Mouse (Mus musculus): ENCODE measurements at regions not wholly inside any gene's neighbourhood (a gene's known extent, or its start where the extent isn't known, plus 50 kb on each side); places are given as distances from the start of the nearest gene placed in this dataset.

- Histone ChIP-seq H3K27ac (no peak overlapping the region), H3K9ac (no peak overlapping the region), H3K4me2 (replicated peaks) (no peak overlapping the region), H3K4me3 (replicated peaks; ENCODE audit: low read length) (no peak overlapping the region), H3K36me3 (replicated peaks; ENCODE audit: control insufficient read depth, insufficient read depth) (no peaks in the 10 kb centered on the region), H3K27me3 (ENCODE audit: control insufficient read depth, insufficient read depth, low read length) (no peaks in the 10 kb centered on the region), H3K4me1 (replicated peaks; ENCODE audit: control insufficient read depth, insufficient read depth, low read length) (no peaks in the 10 kb centered on the region), H3K9me3 (ENCODE audit: control insufficient read depth, low read length) (no peaks in the 10 kb centered on the region)
- ATAC-seq (ENCODE audit: low FRiP score) (no peak), DNase-seq (ENCODE audit: low spot score) (no peak)
- 86% methylated on average over 8 of the region's 8 CpGs for WGBS
Observed at GRCm38 (mm10) chr2:105485286-105485685, 86.2 kb upstream of the Rcn1 start.

GRCm38 (mm10) chr2:105495796-105496195 is 96.7 kb upstream of the Rcn1 start:
- no peak overlapping the region for H3K4me2 ChIP-seq (replicated peaks)
- no peak overlapping the region for H3K9ac ChIP-seq
- H3K4me3 ChIP-seq (replicated peaks; ENCODE audit: low read length), result no peak overlapping the region
- H3K27ac ChIP-seq, result no peak overlapping the region
- WGBS, result 75% methylated on average over 13 of the region's 13 CpGs
- H3K27me3 ChIP-seq (ENCODE audit: control insufficient read depth, insufficient read depth, low read length), result no peaks in the 10 kb centered on the region
- ATAC-seq (ENCODE audit: low FRiP score) (no peak), DNase-seq (ENCODE audit: low spot score) (no peak)
- no peaks in the 10 kb centered on the region for H3K36me3 ChIP-seq (replicated peaks; ENCODE audit: control insufficient read depth, insufficient read depth)
- H3K9me3 ChIP-seq (ENCODE audit: control insufficient read depth, low read length), result no peaks in the 10 kb centered on the region
- H3K4me1 ChIP-seq (replicated peaks; ENCODE audit: control insufficient read depth, insufficient read depth, low read length), result no peaks in the 10 kb centered on the region

GRCm38 (mm10) chr2:105504197-105504596 is 105.1 kb upstream of the Rcn1 start:
- ATAC-seq (ENCODE audit: low FRiP score) (no peak), DNase-seq (ENCODE audit: low spot score) (no peak)

DNA sequence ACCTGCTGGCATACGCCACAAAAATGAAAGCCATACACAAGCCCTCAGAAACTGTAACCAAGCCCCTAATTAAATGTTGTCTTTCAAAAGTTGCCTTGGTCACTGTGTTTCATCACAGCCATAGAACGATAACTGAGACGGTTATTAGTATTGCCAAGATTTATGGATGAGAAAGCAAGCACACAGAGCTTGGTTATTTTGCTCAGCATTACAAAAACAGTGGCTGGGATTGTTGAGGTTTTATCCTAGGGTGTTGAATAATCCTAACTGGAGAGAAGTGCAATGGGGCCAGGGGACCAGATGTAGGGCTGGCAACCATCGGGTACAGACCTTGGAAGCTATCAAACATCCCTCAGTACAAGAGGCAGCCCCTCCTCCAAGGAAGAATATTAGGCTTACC is 106.4 kb upstream of the Rcn1 start:
- no peak for DNase-seq (ENCODE audit: low spot score)
- no peak overlapping the region for H3K9ac ChIP-seq
- no peak overlapping the region for H3K4me3 ChIP-seq (replicated peaks; ENCODE audit: low read length)
- H3K36me3 ChIP-seq (replicated peaks; ENCODE audit: control insufficient read depth, insufficient read depth), result no peaks in the 10 kb centered on the region
- WGBS, result 83% methylated on average over 4 of the region's 4 CpGs
- H3K9me3 ChIP-seq (ENCODE audit: control insufficient read depth, low read length), result no peaks in the 10 kb centered on the region
- H3K4me1 ChIP-seq (replicated peaks; ENCODE audit: control insufficient read depth, insufficient read depth, low read length), result no peaks in the 10 kb centered on the region
- ATAC-seq (ENCODE audit: low FRiP score), result no peak
- no peaks in the 10 kb centered on the region for H3K27me3 ChIP-seq (ENCODE audit: control insufficient read depth, insufficient read depth, low read length)
- no peak overlapping the region for H3K4me2 ChIP-seq (replicated peaks)
- no peak overlapping the region for H3K27ac ChIP-seq

More at GRCm38 (mm10) chr2:105504197-105504596, 105.1 kb upstream of the Rcn1 start:
- H3K27me3 ChIP-seq (ENCODE audit: control insufficient read depth, insufficient read depth, low read length), result no peaks in the 10 kb centered on the region
- no peaks in the 10 kb centered on the region for H3K4me1 ChIP-seq (replicated peaks; ENCODE audit: control insufficient read depth, insufficient read depth, low read length)
- no peak overlapping the region for H3K9ac ChIP-seq
- WGBS, result 70% methylated on average over 2 of the region's 2 CpGs
- no peak overlapping the region for H3K27ac ChIP-seq
- no peak overlapping the region for H3K4me3 ChIP-seq (replicated peaks; ENCODE audit: low read length)
- no peak overlapping the region for H3K4me2 ChIP-seq (replicated peaks)
- no peaks in the 10 kb centered on the region for H3K36me3 ChIP-seq (replicated peaks; ENCODE audit: control insufficient read depth, insufficient read depth)
- no peaks in the 10 kb centered on the region for H3K9me3 ChIP-seq (ENCODE audit: control insufficient read depth, low read length)

- ATAC-seq (ENCODE audit: low FRiP score) (no peak), DNase-seq (ENCODE audit: low spot score) (no peak)
- Histone ChIP-seq H3K36me3 (replicated peaks; ENCODE audit: control insufficient read depth, insufficient read depth) (no peaks in the 10 kb centered on the region), H3K4me2 (replicated peaks) (no peak overlapping the region), H3K4me3 (replicated peaks; ENCODE audit: low read length) (no peak overlapping the region), H3K27ac (no peak overlapping the region), H3K9me3 (ENCODE audit: control insufficient read depth, low read length) (no peaks in the 10 kb centered on the region), H3K27me3 (ENCODE audit: control insufficient read depth, insufficient read depth, low read length) (no peaks in the 10 kb centered on the region), H3K4me1 (replicated peaks; ENCODE audit: control insufficient read depth, insufficient read depth, low read length) (no peaks in the 10 kb centered on the region), H3K9ac (no peak overlapping the region)
- 66% methylated on average over 4 of the region's 4 CpGs for WGBS
Observed at GRCm38 (mm10) chr2:105507160-105507559, 108.0 kb upstream of the Rcn1 start.

- no peaks in the 10 kb centered on the region for H3K9me3 ChIP-seq (ENCODE audit: control insufficient read depth, low read length)
- H3K4me1 ChIP-seq (replicated peaks; ENCODE audit: control insufficient read depth, insufficient read depth, low read length), result peaks cover 6% of the 10 kb centered on the region
- H3K4me3 ChIP-seq (replicated peaks; ENCODE audit: low read length), result no peak overlapping the region
- H3K4me2 ChIP-seq (replicated peaks), result no peak overlapping the region
- H3K27ac ChIP-seq, result no peak overlapping the region
- DNase-seq (ENCODE audit: low spot score) (no peak), ATAC-seq (ENCODE audit: low FRiP score) (no peak)
- H3K36me3 ChIP-seq (replicated peaks; ENCODE audit: control insufficient read depth, insufficient read depth), result no peaks in the 10 kb centered on the region
- no peak overlapping the region for H3K9ac ChIP-seq
- WGBS, result 91% methylated on average over 4 of the region's 4 CpGs
- no peaks in the 10 kb centered on the region for H3K27me3 ChIP-seq (ENCODE audit: control insufficient read depth, insufficient read depth, low read length)
Observed at GRCm38 (mm10) chr2:105510816-105511215, 111.7 kb upstream of the Rcn1 start.

DNA sequence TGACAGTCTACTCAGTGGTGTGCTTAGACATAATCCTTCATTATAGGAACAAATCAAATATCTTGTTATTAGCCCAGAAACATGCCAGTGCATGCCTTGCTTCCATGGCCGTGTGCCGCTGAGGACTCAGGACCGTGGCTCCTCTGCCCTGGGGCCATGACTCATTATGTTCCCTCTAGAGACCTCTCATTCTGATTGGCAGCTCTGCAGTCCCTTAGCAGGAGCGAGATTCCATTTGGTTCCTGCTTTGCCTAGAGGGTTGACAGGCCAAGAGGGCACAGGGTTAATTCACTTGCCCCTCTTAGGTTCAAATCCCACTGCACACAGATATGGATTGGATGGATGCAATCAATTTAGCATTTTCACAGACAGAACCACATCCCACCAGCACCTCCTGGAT is 112.6 kb upstream of the Rcn1 start:
- Histone ChIP-seq H3K4me1 (replicated peaks; ENCODE audit: control insufficient read depth, insufficient read depth, low read length) (peaks cover 10% of the 10 kb centered on the region), H3K27me3 (ENCODE audit: control insufficient read depth, insufficient read depth, low read length) (no peaks in the 10 kb centered on the region), H3K4me2 (replicated peaks) (no peak overlapping the region), H3K4me3 (replicated peaks; ENCODE audit: low read length) (no peak overlapping the region), H3K27ac (no peak overlapping the region), H3K9me3 (ENCODE audit: control insufficient read depth, low read length) (no peaks in the 10 kb centered on the region), H3K9ac (no peak overlapping the region), H3K36me3 (replicated peaks; ENCODE audit: control insufficient read depth, insufficient read depth) (no peaks in the 10 kb centered on the region)
- 43% methylated on average over 4 of the region's 4 CpGs for WGBS
- no peak for DNase-seq (ENCODE audit: low spot score)
- ATAC-seq (ENCODE audit: low FRiP score), result no peak

DNA sequence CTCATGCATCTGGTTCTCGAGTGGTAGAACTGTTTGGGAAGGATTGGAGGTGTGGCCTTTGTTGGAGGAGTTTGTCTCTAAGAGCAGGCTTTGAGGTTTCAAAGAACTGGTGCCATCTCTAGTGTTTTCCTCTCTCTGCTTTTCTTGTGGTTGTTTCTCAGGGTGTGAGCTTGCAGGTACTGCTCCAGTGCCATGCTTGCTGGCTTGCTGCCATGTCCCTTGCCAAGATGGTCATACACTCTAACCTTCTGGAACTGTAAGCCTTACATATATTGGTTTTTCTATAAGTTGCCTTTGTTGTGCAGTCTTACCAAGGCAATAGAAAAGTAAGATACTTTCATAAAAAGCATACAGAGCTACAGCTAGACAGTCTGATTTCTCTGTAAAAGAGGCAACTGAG is 115.1 kb upstream of the Rcn1 start:
- H3K4me2 ChIP-seq (replicated peaks), result no peak overlapping the region
- WGBS, result 86% methylated on average over 1 of the region's 1 CpGs
- no peak overlapping the region for H3K9ac ChIP-seq
- no peak overlapping the region for H3K27ac ChIP-seq
- H3K36me3 ChIP-seq (replicated peaks; ENCODE audit: control insufficient read depth, insufficient read depth), result no peaks in the 10 kb centered on the region
- no peaks in the 10 kb centered on the region for H3K27me3 ChIP-seq (ENCODE audit: control insufficient read depth, insufficient read depth, low read length)
- no peak for DNase-seq (ENCODE audit: low spot score)
- H3K4me3 ChIP-seq (replicated peaks; ENCODE audit: low read length), result no peak overlapping the region
- H3K9me3 ChIP-seq (ENCODE audit: control insufficient read depth, low read length), result no peaks in the 10 kb centered on the region
- ATAC-seq (ENCODE audit: low FRiP score), result no peak
- H3K4me1 ChIP-seq (replicated peaks; ENCODE audit: control insufficient read depth, insufficient read depth, low read length), result peaks cover 11% of the 10 kb centered on the region

DNA sequence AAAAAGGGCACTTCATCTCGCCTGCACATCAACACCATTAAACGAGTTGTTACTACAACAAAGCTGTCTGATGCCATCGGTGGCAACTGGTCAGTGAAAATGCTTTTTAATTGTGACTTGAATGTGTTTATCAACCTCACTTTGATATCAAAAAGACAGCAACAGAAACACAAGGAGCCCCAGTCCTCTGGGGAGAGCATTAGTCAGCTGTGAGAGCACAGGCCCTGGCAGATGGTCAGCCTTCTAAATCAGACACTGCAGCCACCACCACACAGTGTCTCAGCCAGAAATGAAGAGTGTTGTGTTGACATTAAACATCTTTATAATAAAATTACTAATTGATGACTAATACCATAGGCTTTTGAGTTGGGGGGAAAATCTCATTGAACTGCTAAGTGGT is 115.8 kb upstream of the Rcn1 start:
- 0 out of 2 replicates have a peak, but pooled peaks have one; percentile 41 for ATAC-seq (ENCODE audit: low FRiP score)
- H3K4me1 ChIP-seq (replicated peaks; ENCODE audit: control insufficient read depth, insufficient read depth, low read length), result peaks cover 11% of the 10 kb centered on the region
- H3K9me3 ChIP-seq (ENCODE audit: control insufficient read depth, low read length), result no peaks in the 10 kb centered on the region
- no peak overlapping the region for H3K4me3 ChIP-seq (replicated peaks; ENCODE audit: low read length)
- H3K4me2 ChIP-seq (replicated peaks), result no peak overlapping the region
- H3K36me3 ChIP-seq (replicated peaks; ENCODE audit: control insufficient read depth, insufficient read depth), result no peaks in the 10 kb centered on the region
- peak; percentile 38 for DNase-seq (ENCODE audit: low spot score)
- 36% methylated on average over 3 of the region's 3 CpGs for WGBS
- H3K27ac ChIP-seq, result no peak overlapping the region
- H3K9ac ChIP-seq, result no peak overlapping the region
- H3K27me3 ChIP-seq (ENCODE audit: control insufficient read depth, insufficient read depth, low read length), result no peaks in the 10 kb centered on the region

- 73% methylated on average over 3 of the region's 3 CpGs for WGBS
Observed at GRCm38 (mm10) chr2:105515326-105515725, 116.2 kb upstream of the Rcn1 start.

More at GRCm38 (mm10) chr2:105515326-105515725, 116.2 kb upstream of the Rcn1 start:
- Histone ChIP-seq H3K4me2 (replicated peaks) (no peak overlapping the region), H3K4me1 (replicated peaks; ENCODE audit: control insufficient read depth, insufficient read depth, low read length) (peaks cover 11% of the 10 kb centered on the region), H3K9me3 (ENCODE audit: control insufficient read depth, low read length) (no peaks in the 10 kb centered on the region), H3K4me3 (replicated peaks; ENCODE audit: low read length) (no peak overlapping the region), H3K27me3 (ENCODE audit: control insufficient read depth, insufficient read depth, low read length) (no peaks in the 10 kb centered on the region), H3K27ac (no peak overlapping the region), H3K36me3 (replicated peaks; ENCODE audit: control insufficient read depth, insufficient read depth) (no peaks in the 10 kb centered on the region), H3K9ac (no peak overlapping the region)
- ATAC-seq (ENCODE audit: low FRiP score) (no peak), DNase-seq (ENCODE audit: low spot score) (no peak)
